Mouse (Mus musculus): ENCODE results near the gene Krt87.

DNA sequence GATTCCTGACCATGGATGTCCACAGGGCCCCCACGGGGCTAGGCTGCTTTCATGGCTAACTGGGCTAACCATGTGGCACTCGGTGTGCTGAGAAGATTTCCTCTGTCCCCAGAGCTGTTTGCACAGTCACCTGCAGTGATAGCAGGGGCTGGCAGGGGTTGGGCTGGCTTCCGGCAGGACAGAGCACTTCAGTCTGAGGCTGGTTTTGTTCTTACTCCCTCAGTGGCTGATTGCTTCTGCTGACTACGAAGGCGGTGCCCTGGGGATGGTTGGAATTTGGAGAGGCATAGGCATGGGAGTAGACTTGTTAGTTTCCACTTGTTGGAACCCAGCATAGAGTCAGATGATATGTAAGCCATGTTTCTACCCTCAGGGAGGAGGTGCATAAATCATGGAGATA, 13.7 kb downstream of the Krt87 start:
- TF ChIP-seq GATA1 (IDR thresholded peaks at IDR 0.05; ENCODE audit: low read length) = no peak
- TF ChIP-seq TAL1 (IDR thresholded peaks at IDR 0.05; ENCODE audit: low read length) = no peak

Data from erythroblast, embryonic 14.5 days (primary cell).